Comparison of ENCODE assay signal across 20 mouse cellular contexts in the genomic region with DNA sequence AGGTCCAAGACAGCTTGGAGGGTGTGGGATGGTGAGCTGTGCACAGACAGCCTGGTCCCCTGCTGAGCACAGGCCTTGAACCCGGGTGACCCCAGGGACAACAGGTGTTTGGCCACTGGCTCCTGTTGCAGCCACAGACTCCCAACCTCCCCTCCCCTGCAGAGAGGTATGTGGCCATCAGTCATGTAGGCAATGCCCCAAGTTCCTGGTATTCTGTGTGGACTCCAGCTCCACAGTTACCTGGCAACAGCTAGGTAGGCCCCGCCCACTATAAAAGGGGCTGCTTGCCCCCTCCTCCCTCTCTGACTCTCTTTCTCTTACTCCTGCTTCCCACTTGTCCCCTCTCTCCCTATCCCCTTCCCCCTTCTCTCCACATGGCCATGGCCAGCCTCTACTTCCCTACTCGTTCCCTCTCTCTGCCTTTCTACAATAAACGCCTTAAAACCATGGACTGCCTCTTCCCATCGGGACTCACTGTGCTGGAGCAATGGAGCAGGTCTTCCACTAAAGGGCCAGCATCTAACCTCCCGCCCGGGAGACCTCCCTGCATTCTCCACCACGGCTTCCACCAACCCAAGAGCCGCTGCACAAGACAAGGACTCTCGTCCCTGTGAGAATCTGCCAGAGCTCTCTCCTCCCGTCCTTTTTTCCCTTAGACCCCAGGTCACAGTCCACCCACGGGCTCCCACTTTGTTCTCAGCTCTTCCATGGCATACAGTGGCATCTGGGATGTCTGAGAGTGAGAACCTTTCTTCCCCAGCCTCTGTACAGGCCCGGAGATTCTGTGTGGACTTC. TPM values are rescaled to one million over a fixed set of nuclear protein-coding genes. Genes with fewer than 3 reads are reported as not detected.
A peak's percentile ranks its signal among the peaks of the same experiment; 100 is the strongest.
DNase-seq lines count a peak whose midpoint lies in the region; TF ChIP-seq lines count a peak whose summit lies in the region.
"Had no signal": no experiment of that assay in that cellular context is flagged by ENCODE, and none has a peak within 500 bp of the region (broad histone marks: within the 10 kb centered on the region; RNA-seq: fewer than 3 reads in every experiment).

No protein-coding gene starts in this region.

- H3K4me1 ChIP-seq in testis, adult 2 months (ENCODE audit: control insufficient read depth, insufficient read depth, low read length), result peaks cover 7% of the 10 kb centered on the region
- peaks cover 2 to 10% of the 10 kb centered on the region in 2 experiments; a peak in 3 of 4 replicates for H3K4me1 ChIP-seq in ES-E14 (ENCODE audit: control insufficient read depth in 2 of 2, insufficient read depth in 2 of 2, low read length in 2 of 2, poor library complexity in 1 of 2)

- in situ Hi-C loops in ES-E14 (cut with MboI; ENCODE audit: low sequenced_read_pairs in 2 of 2, unreplicated experiment in 2 of 2), result no loop called here

- TF ChIP-seq CTCF in testis, adult 2 months (IDR thresholded peaks at IDR 0.05; ENCODE audit: control insufficient read depth, insufficient read depth, insufficient replicate concordance, low read depth, low read length), result no peak

- no peak overlapping the region for H3K27ac ChIP-seq in testis, adult 2 months (ENCODE audit: control insufficient read depth, insufficient read depth, low read depth, low read length)
- no peak overlapping the region for H3K27ac ChIP-seq in ES-E14 (ENCODE audit: insufficient read depth, low read depth, low read length, poor library complexity, severe bottlenecking)
- H3K27ac ChIP-seq: embryonic facial prominence, embryonic 10.5 days; forebrain, embryonic 13.5 days; gastrocnemius, adult 2 months; hindbrain, embryonic 10.5 days; hindbrain, embryonic 14.5 days had no signal

- 0 out of 2 replicates have a peak, but pooled peaks have one; percentile 11 for TF ChIP-seq POLR2A in testis, adult 2 months (IDR thresholded peaks at IDR 0.05; ENCODE audit: control insufficient read depth, low read depth, low read length)

- peak overlapping the region; percentile 56 for H3K4me3 ChIP-seq in testis, adult 2 months (ENCODE audit: control insufficient read depth, low read depth, low read length)
- H3K4me3 ChIP-seq in ES-E14 (ENCODE audit: insufficient read depth in 1 of 2, low read depth in 1 of 2, low read length in 2 of 2, poor library complexity in 1 of 2, severe bottlenecking in 1 of 2), result peak overlapping the region; percentile 1 to 49
- H3K4me3 ChIP-seq: embryonic facial prominence, embryonic 10.5 days; forebrain, embryonic 13.5 days; gastrocnemius, adult 2 months; hindbrain, embryonic 10.5 days had no signal

- DNase-seq in kidney, adult 11 months, result peak; percentile 27
- DNase-seq in kidney, adult 18-20 months, result no peak
- no peak for DNase-seq in testis, postnatal 14 days (ENCODE audit: low spot score)
- peak; percentile 52 for DNase-seq in ES-E14 (ENCODE audit: low read depth, low spot score)
- peak; percentile 45 for DNase-seq in yolk sac, embryonic 10.5 days (ENCODE audit: low spot score)
- no peak for DNase-seq in frontal cortex, postnatal 10 days (ENCODE audit: low spot score in 2 of 2)
- DNase-seq in layer of hippocampus, adult 9-11 months, result no peak
- DNase-seq: adrenal gland, postnatal 10 days; cerebellum, adult 11-12 months; cerebellum, adult 9-10 months; cerebellum, postnatal 36 days; forebrain, postnatal 0 days; gastrocnemius, adult 2 months; gastrocnemius, postnatal 25 days; heart, postnatal 10 days had no signal

- H3K9me3 ChIP-seq in ES-E14 (ENCODE audit: control insufficient read depth, insufficient read depth, low read depth, low read length), result no peaks in the 10 kb centered on the region
- H3K9me3 ChIP-seq: embryonic facial prominence, embryonic 10.5 days; forebrain, embryonic 13.5 days; hindbrain, embryonic 10.5 days had no signal

- H3K27me3 ChIP-seq in testis, adult 2 months (ENCODE audit: control insufficient read depth, insufficient read depth, low read length), result no peaks in the 10 kb centered on the region
- H3K27me3 ChIP-seq: forebrain, embryonic 13.5 days had no signal

- H3K36me3 ChIP-seq in testis, adult 2 months (ENCODE audit: control insufficient read depth, insufficient read depth, low read length), result no peaks in the 10 kb centered on the region
- H3K36me3 ChIP-seq in ES-E14 (ENCODE audit: control insufficient read depth, insufficient read depth, low read length, poor library complexity, severe bottlenecking), result no peaks in the 10 kb centered on the region
- H3K36me3 ChIP-seq: hindbrain, embryonic 10.5 days had no signal

- H3K9ac ChIP-seq in ES-E14 (ENCODE audit: insufficient read depth, low read depth, low read length, poor library complexity, severe bottlenecking), result peak overlapping the region; percentile 1; the same call in 1 of the 2 replicates
- H3K9ac ChIP-seq: forebrain, embryonic 13.5 days; forebrain, postnatal 0 days; hindbrain, embryonic 14.5 days had no signal

TF ChIP-seq in ES-E14, 5 proteins besides CTCF, POLR2A, EP300 and RAD21:
- TF ChIP-seq ZNF384 (IDR thresholded peaks at IDR 0.05; ENCODE audit: low read depth, low read length) (no peak), HCFC1 (IDR thresholded peaks at IDR 0.05; ENCODE audit: borderline replicate concordance, insufficient read depth, low read length) (no peak), CHD2 (IDR thresholded peaks at IDR 0.05; ENCODE audit: low read depth, low read length) (no peak), MAFK (IDR thresholded peaks at IDR 0.05; ENCODE audit: insufficient read depth, low read depth, low read length) (no peak), ZC3H11A (IDR thresholded peaks at IDR 0.05; ENCODE audit: borderline replicate concordance, low read depth, low read length) (no peak)

RNA-seq across cellular contexts. Expression of a gene that starts 3.2 kb away (rescaled TPM):
- polyA plus RNA-seq in testis, adult 2 months (2012; rRNA removed), result 38.7 and 44.6 TPM in 2 replicates
- total RNA-seq in ES-E14 (2012; rRNA removed), result 21.8 and 22.7 TPM in 2 replicates

RNA-seq across cellular contexts. Expression of a gene that starts 4.8 kb away (rescaled TPM):
- polyA plus RNA-seq in testis, adult 2 months (2012; rRNA removed), result 2.5 and 3.2 TPM in 2 replicates
- total RNA-seq in ES-E14 (2012; rRNA removed), result 3.2 and 4.6 TPM in 2 replicates

RNA-seq across cellular contexts. Expression of a gene that starts 18.9 kb away (rescaled TPM):
- 71.7 and 79.6 TPM in 2 replicates for polyA plus RNA-seq in testis, adult 2 months (2012; rRNA removed)
- 47.1 and 51.0 TPM in 2 replicates for total RNA-seq in ES-E14 (2012; rRNA removed)

Comparison
In these comparisons a context has a peak if more than half of its experiments do, and no peak if none do; other contexts are left out.
1. DNase-seq: peak in kidney, adult 11 months (single experiment), ES-E14 (single experiment) and yolk sac, embryonic 10.5 days (single experiment); none in kidney, adult 18-20 months (single experiment), testis, postnatal 14 days (single experiment), frontal cortex, postnatal 10 days (0 of 2) and layer of hippocampus, adult 9-11 months (single experiment).